Mouse (Mus musculus): ENCODE results near the gene Stk16. TPM values are rescaled to one million over a fixed set of nuclear protein-coding genes. Genes with fewer than 3 reads are reported as not detected.

Stk16 gene
- total and polyA plus RNA-seq, 3 experiments: 72.6 to 114 (median 78.2) TPM

GRCm38 (mm10) chr1:75180741-75181140 is 29.9 kb upstream of the Stk16 start:
- Histone ChIP-seq H3K9me3 (replicated peaks) (peaks cover 3% of the 10 kb centered on the region; the same call in 1 of the 2 replicates), H3K4me3 (ENCODE audit: low read depth, low read length) (peak overlapping the region; percentile 80; the same call in 1 of the 2 replicates), H3K36me3 (replicated peaks) (peaks cover 82% of the 10 kb centered on the region), H3K4me1 (ENCODE audit: insufficient read depth, low read depth, low read length) (peaks cover 62% of the 10 kb centered on the region), H3K27me3 (ENCODE audit: insufficient read depth, low read length) (no peaks in the 10 kb centered on the region; the same call in 1 of the 2 replicates)
- no peak for DNase-seq (ENCODE audit: low spot score)
- TF ChIP-seq GATA1 (IDR thresholded peaks at IDR 0.05; ENCODE audit: borderline replicate concordance, low read length) (no peak), GATA2 (IDR thresholded peaks at IDR 0.05; ENCODE audit: borderline replicate concordance, low read depth, low read length) (no peak), POLR2AphosphoS5 (IDR thresholded peaks at IDR 0.05; ENCODE audit: insufficient replicate concordance, low read depth, low read length) (no peak), CTCF (IDR thresholded peaks at IDR 0.05; ENCODE audit: low read depth, low read length) (no peak), TAL1 (conservative IDR thresholded peaks at IDR 0.05; ENCODE audit: low read depth, low read length) (no peak)
- no peak for ATAC-seq (ENCODE audit: extremely low read depth, insufficient number of reproducible peaks, low FRiP score, poor library complexity, severe bottlenecking)

DNA sequence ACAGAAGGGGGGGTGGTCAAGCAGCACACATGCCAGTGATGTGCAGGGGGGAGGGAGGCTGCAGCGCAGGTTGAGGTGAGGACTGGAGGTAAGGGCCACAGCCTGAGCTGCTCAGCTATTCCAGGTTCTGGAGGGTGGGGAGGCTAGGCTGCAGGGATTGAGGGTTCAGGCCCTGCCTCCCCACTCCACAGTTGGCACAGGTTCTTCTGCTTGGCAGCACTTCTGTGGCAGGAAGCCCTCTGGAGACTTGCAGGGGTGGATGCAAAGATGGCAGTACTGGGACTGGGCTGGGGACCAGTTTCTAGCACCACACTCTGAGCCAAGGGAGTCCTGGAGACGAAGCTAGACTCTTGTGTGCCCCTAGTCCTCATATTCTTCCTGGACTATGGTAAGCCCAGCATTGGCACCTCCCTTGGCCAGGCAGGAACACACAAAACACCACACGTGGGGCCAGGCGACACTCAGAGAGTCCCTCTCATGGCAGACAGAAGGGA is 29.2 kb upstream of the Stk16 start:
- Histone ChIP-seq H3K36me3 (replicated peaks) (peaks cover 82% of the 10 kb centered on the region), H3K27me3 (ENCODE audit: insufficient read depth, low read length) (no peaks in the 10 kb centered on the region; the same call in 1 of the 2 replicates), H3K4me3 (ENCODE audit: low read depth, low read length) (peak overlapping the region; percentile 10; the same call in 1 of the 2 replicates), H3K4me1 (ENCODE audit: insufficient read depth, low read depth, low read length) (peaks cover 58% of the 10 kb centered on the region), H3K9me3 (replicated peaks) (peaks cover 3% of the 10 kb centered on the region; the same call in 1 of the 2 replicates)
- TF ChIP-seq TAL1 (conservative IDR thresholded peaks at IDR 0.05; ENCODE audit: low read depth, low read length) (no peak), GATA2 (IDR thresholded peaks at IDR 0.05; ENCODE audit: borderline replicate concordance, low read depth, low read length) (no peak), CTCF (IDR thresholded peaks at IDR 0.05; ENCODE audit: low read depth, low read length) (no peak), GATA1 (IDR thresholded peaks at IDR 0.05; ENCODE audit: borderline replicate concordance, low read length) (no peak), POLR2AphosphoS5 (IDR thresholded peaks at IDR 0.05; ENCODE audit: insufficient replicate concordance, low read depth, low read length) (no peak)
- no peak for ATAC-seq (ENCODE audit: extremely low read depth, insufficient number of reproducible peaks, low FRiP score, poor library complexity, severe bottlenecking)
- DNase-seq (ENCODE audit: low spot score): no peak

DNA sequence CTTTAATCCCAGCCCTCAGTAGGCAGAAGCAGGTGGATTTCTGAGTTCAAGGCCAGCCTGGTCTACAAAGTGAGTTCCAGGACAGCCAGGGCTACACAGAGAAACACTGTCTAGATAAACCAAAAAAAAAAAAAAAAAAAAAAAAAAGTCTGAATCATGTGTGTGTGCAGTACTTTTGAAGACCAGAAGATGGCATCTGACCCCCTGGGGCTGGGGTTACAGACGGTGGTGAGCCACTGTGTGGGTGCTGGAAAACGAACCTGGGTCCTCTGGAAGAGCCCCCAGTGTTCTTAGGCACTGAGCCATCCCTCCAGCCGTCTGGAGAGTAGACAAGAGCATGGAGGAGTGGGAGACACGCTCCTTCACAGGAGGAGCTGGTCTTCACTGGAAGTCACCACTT is 28.5 kb upstream of the Stk16 start:
- H3K36me3 ChIP-seq (replicated peaks): peaks cover 82% of the 10 kb centered on the region

DNA sequence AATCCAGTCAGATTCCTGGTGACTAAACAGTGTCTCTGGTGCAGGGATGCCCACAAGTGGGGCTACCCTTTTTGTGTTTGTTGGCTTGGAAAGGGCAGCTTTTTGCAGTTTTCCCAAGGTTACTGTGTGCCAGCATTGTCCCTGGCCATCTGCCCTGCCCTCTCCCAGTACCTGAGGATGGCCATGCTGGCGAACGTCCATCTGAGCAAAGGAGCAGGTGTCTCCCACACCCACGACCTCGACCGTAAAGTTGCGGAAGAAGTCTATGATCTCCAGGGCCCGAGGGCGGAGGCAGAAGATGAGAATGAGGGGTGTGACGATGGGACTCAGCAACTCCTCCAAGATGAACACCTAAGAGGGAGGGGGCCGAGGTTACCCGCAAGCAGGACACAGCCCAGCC is 25.1 kb upstream of the Stk16 start:
- peaks cover 3% of the 10 kb centered on the region; the same call in 1 of the 2 replicates for H3K9me3 ChIP-seq (replicated peaks)
- TF ChIP-seq TAL1 (conservative IDR thresholded peaks at IDR 0.05; ENCODE audit: low read depth, low read length) (no peak), GATA2 (IDR thresholded peaks at IDR 0.05; ENCODE audit: borderline replicate concordance, low read depth, low read length) (no peak), POLR2AphosphoS5 (IDR thresholded peaks at IDR 0.05; ENCODE audit: insufficient replicate concordance, low read depth, low read length) (no peak), GATA1 (IDR thresholded peaks at IDR 0.05; ENCODE audit: borderline replicate concordance, low read length) (no peak)
- peaks cover 50% of the 10 kb centered on the region for H3K4me1 ChIP-seq (ENCODE audit: insufficient read depth, low read depth, low read length)
- H3K4me3 ChIP-seq (ENCODE audit: low read depth, low read length): no peak overlapping the region
- no peaks in the 10 kb centered on the region; the same call in 1 of the 2 replicates for H3K27me3 ChIP-seq (ENCODE audit: insufficient read depth, low read length)
- no peak for ATAC-seq (ENCODE audit: extremely low read depth, insufficient number of reproducible peaks, low FRiP score, poor library complexity, severe bottlenecking)
- no peak for DNase-seq (ENCODE audit: low spot score)
- peaks cover 97% of the 10 kb centered on the region for H3K36me3 ChIP-seq (replicated peaks)

More for the DNA sequence above, 28.5 kb upstream of the Stk16 start:
- TF ChIP-seq GATA2 (IDR thresholded peaks at IDR 0.05; ENCODE audit: borderline replicate concordance, low read depth, low read length): no peak
- no peak for TF ChIP-seq TAL1 (conservative IDR thresholded peaks at IDR 0.05; ENCODE audit: low read depth, low read length)
- no peak for TF ChIP-seq CTCF (IDR thresholded peaks at IDR 0.05; ENCODE audit: low read depth, low read length)
- no peak for TF ChIP-seq GATA1 (IDR thresholded peaks at IDR 0.05; ENCODE audit: borderline replicate concordance, low read length)
- no peak for TF ChIP-seq POLR2AphosphoS5 (IDR thresholded peaks at IDR 0.05; ENCODE audit: insufficient replicate concordance, low read depth, low read length)
- no peak for DNase-seq (ENCODE audit: low spot score)
- H3K4me3 ChIP-seq (ENCODE audit: low read depth, low read length): no peak overlapping the region
- peaks cover 3% of the 10 kb centered on the region; the same call in 1 of the 2 replicates for H3K9me3 ChIP-seq (replicated peaks)
- peaks cover 54% of the 10 kb centered on the region for H3K4me1 ChIP-seq (ENCODE audit: insufficient read depth, low read depth, low read length)
- ATAC-seq (ENCODE audit: extremely low read depth, insufficient number of reproducible peaks, low FRiP score, poor library complexity, severe bottlenecking): no peak
- no peaks in the 10 kb centered on the region; the same call in 1 of the 2 replicates for H3K27me3 ChIP-seq (ENCODE audit: insufficient read depth, low read length)

GRCm38 (mm10) chr1:75187126-75187525 is 23.5 kb upstream of the Stk16 start:
- Histone ChIP-seq H3K4me3 (ENCODE audit: low read depth, low read length) (no peak overlapping the region), H3K4me1 (ENCODE audit: insufficient read depth, low read depth, low read length) (peaks cover 47% of the 10 kb centered on the region), H3K36me3 (replicated peaks) (peaks cover 86% of the 10 kb centered on the region), H3K9me3 (replicated peaks) (peaks cover 3% of the 10 kb centered on the region; the same call in 1 of the 2 replicates), H3K27me3 (ENCODE audit: insufficient read depth, low read length) (no peaks in the 10 kb centered on the region; the same call in 1 of the 2 replicates)
- TF ChIP-seq POLR2AphosphoS5 (IDR thresholded peaks at IDR 0.05; ENCODE audit: insufficient replicate concordance, low read depth, low read length) (no peak), TAL1 (conservative IDR thresholded peaks at IDR 0.05; ENCODE audit: low read depth, low read length) (no peak), GATA2 (IDR thresholded peaks at IDR 0.05; ENCODE audit: borderline replicate concordance, low read depth, low read length) (no peak), GATA1 (IDR thresholded peaks at IDR 0.05; ENCODE audit: borderline replicate concordance, low read length) (no peak), CTCF (IDR thresholded peaks at IDR 0.05; ENCODE audit: low read depth, low read length) (no peak)
- ATAC-seq (ENCODE audit: extremely low read depth, insufficient number of reproducible peaks, low FRiP score, poor library complexity, severe bottlenecking) (no peak), DNase-seq (ENCODE audit: low spot score) (no peak)

DNA sequence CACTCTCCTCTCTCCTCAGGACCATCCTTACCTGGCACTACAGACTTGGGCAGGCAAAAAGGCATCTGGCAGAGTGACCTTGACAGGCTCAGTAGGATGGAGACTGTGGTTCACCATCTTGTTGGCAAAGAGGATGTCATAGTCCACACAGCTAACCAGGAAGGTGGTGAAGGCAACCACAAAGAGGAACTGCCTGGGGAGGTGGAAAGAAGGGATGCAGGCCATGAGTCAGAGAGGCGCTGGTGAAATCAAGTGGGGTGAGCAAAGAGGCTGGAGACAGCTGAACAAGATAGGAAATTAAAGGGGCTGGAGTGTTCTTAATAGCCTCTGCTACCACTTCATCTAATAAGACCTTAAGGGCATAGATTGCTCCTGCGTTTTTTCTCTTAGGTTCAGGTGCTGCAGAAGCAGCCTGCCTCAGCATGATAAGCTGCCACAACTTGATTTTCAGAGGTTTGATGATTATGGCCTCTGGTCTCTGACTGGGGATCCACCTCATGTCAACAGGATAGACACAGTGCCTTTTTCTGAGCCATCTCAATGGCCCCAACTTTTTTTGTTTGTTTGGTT is 22.6 kb upstream of the Stk16 start:
- Histone ChIP-seq H3K27me3 (ENCODE audit: insufficient read depth, low read length) (no peaks in the 10 kb centered on the region; the same call in 1 of the 2 replicates), H3K36me3 (replicated peaks) (peaks cover 77% of the 10 kb centered on the region), H3K4me1 (ENCODE audit: insufficient read depth, low read depth, low read length) (peaks cover 50% of the 10 kb centered on the region), H3K9me3 (replicated peaks) (no peaks in the 10 kb centered on the region), H3K4me3 (ENCODE audit: low read depth, low read length) (no peak overlapping the region)
- DNase-seq (ENCODE audit: low spot score) (peak; percentile 40), ATAC-seq (ENCODE audit: extremely low read depth, insufficient number of reproducible peaks, low FRiP score, poor library complexity, severe bottlenecking) (no peak)
- TF ChIP-seq POLR2AphosphoS5 (IDR thresholded peaks at IDR 0.05; ENCODE audit: insufficient replicate concordance, low read depth, low read length) (no peak), GATA2 (IDR thresholded peaks at IDR 0.05; ENCODE audit: borderline replicate concordance, low read depth, low read length) (no peak), TAL1 (conservative IDR thresholded peaks at IDR 0.05; ENCODE audit: low read depth, low read length) (peak; percentile 18; the same call in 1 of the 2 replicates)

All from G1E (cell line).